Mouse (Mus musculus): Measurements from ENCODE around the gene Rai1.

DNA sequence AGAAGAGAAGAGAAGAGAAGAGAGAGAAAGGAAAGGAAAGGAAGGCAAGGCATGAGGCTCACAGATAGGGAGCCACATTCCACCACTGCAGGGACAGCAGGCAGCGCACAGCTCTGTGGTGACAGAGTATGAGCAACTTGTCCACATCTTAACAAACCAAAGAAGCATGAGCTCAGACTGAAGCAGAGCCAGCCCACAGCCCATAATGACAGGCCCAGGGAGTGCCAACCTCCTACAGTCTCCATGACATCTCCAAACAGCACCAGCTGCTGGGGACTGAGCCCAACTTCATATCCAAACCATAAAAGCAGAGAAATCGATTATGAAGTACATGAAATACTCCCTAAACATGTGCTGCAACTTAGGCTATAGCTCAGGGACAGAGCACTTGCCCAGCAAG lies 46.8 kb upstream of the Rai1 start:
- TF ChIP-seq CTCF (IDR thresholded peaks at IDR 0.05; ENCODE audit: control insufficient read depth, insufficient read depth, insufficient read length) (no peak), FOSL1 (IDR thresholded peaks at IDR 0.05; ENCODE audit: insufficient read depth, low read length, poor library complexity, severe bottlenecking) (no peak)
